Mouse (Mus musculus): ENCODE measurements around the gene Cab39l.

GRCm38 (mm10) chr14:59616802-59617201, 176.0 kb downstream of the Cab39l start:
- no peak for TF ChIP-seq EP300 (IDR thresholded peaks at IDR 0.05; ENCODE audit: low read depth)
- no peak for TF ChIP-seq CTCF (IDR thresholded peaks at IDR 0.05; ENCODE audit: low read depth)

Measured in heart, postnatal 0 days (tissue).